Mouse (Mus musculus): ENCODE data around the gene Trmt10a.
A peak's percentile ranks its signal among the peaks of the same experiment; 100 is the strongest.
"Not testable (repeated sequence)": the region's sequence is repeated elsewhere in the genome, so short reads cannot be mapped to it uniquely, and the experiment has no call there.

Trmt10a gene

GRCm38 (mm10) chr3:138138146-138138545, 5.1 kb upstream of the Trmt10a start:
- DNase-seq: not testable (repeated sequence)

GRCm38 (mm10) chr3:138139663-138140062, 3.6 kb upstream of the Trmt10a start:
- DNase-seq: no peak

- DNase-seq: peak; percentile 23
Observed at GRCm38 (mm10) chr3:138142052-138142732, 1.1 kb upstream of the Trmt10a start.

DNA sequence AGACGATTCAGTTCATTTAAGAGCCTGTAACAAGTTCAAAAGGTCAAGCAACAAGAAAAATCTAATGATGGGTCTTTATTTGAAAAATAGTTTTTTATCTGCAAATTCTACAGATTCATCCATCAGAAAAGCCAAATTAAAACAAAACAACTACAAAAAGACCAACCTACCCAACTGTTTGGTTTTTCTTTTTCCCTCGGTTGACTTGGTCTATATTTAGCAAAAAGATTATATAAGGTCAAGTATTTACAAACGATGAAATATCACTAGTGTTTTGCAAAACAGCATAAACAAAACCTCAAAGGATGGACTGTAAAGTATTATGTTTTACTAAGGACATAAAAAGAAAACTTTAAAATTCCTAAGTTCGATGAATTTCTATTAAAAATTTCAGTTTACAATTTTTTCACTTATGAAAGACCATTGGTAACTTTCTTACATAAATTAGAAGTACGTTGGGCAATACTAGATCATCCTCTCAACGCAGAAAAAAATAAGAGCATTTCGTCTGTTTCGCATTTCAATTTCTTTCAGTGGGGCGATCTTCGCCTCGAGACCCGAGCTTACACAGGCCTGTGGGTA, 424 bp upstream of the Trmt10a start:
- DNase-seq: no peak

GRCm38 (mm10) chr3:138144060-138144641, 903 bp downstream of the Trmt10a start:
- DNase-seq: peak; percentile 50

- peak; percentile 90 for DNase-seq
Observed at GRCm38 (mm10) chr3:138144642-138145171, 1.5 kb downstream of the Trmt10a start, which contains the start of gene Mttp. Mttp (minus strand) TSS chr3:138144968.

- no peak for DNase-seq
Observed at GRCm38 (mm10) chr3:138148811-138149210, 5.6 kb downstream of the Trmt10a start.

- DNase-seq: no peak
Observed at GRCm38 (mm10) chr3:138155062-138155461, 11.8 kb downstream of the Trmt10a start.

- no peak for DNase-seq
Observed at GRCm38 (mm10) chr3:138156651-138157050, 13.4 kb downstream of the Trmt10a start.

GRCm38 (mm10) chr3:138161623-138162022, 18.4 kb downstream of the Trmt10a start:
- no peak for DNase-seq

- DNase-seq: peak; percentile 29
Observed at GRCm38 (mm10) chr3:138162553-138163183, 19.4 kb downstream of the Trmt10a start.

DNA sequence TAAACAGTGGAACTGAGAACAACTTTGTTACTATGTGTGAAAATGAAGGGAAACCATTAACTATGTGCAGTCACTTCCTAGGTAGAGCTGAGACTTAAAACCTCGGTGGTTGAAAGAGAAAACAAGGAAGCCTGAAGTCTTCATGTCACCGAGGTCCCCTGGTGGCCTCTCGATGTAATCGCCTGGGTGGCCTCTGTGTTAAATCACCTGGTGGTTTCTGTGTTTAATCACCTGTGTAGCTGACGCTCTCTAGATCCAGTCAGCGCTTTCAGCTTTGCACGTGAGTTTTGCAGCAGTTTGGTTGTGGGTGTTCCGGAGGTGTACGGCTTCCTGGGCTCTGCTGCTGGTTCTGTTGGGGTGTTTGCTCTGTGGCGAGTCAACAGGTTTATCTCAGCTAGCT, 30.0 kb downstream of the Trmt10a start:
- DNase-seq: no peak

GRCm38 (mm10) chr3:138175551-138175950, 32.3 kb downstream of the Trmt10a start:
- DNase-seq: no peak

GRCm38 (mm10) chr3:138182019-138182418, 38.8 kb downstream of the Trmt10a start:
- no peak for DNase-seq

DNA sequence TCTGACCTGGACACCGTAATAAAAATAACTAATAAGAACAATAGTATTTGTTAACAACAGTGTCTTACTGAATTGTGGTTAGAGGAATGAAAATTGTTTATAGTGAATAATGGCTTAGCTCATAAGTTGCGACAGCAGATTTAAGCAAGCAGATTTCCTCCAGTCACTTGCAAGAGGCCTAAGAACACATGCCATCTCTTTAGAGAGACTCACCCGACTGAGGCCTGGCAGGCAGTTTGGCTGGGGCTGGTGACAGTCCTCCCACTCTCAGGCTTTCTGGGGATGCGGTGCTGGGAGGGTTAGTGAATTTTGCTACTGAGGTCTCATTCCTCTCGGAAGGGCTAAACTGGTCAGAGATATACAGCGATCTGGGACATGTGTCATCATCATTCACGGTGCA, 40.1 kb downstream of the Trmt10a start:
- DNase-seq: no peak

DNA sequence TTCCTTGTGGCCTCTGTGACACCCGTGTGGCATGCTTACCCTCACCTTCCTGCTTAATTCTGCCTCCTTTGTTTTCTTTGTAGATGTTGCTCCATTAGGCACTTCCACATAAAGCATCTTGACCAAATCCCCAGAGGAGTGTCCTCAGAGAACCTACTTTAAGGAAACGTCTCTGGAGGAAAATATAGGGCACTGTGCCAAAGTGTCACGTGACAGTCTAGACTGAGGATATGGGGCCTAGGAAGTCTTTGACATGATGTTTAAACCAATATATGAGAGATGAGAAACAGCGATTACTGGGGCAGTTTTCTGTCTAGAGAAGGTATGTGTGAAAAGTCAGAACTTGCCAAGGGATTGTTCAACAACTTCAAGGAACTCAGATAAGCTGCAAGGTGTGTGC, 42.0 kb downstream of the Trmt10a start:
- DNase-seq: no peak

- no peak for DNase-seq
Observed at GRCm38 (mm10) chr3:138185995-138186930, 43.0 kb downstream of the Trmt10a start.

- no peak for DNase-seq
Observed at GRCm38 (mm10) chr3:138192260-138192659, 49.0 kb downstream of the Trmt10a start.

- DNase-seq: no peak
Observed at GRCm38 (mm10) chr3:138193683-138194302, 50.5 kb downstream of the Trmt10a start, which contains the start of gene 4930579F01Rik. 4930579F01Rik (minus strand) TSS chr3:138193825.

DNA sequence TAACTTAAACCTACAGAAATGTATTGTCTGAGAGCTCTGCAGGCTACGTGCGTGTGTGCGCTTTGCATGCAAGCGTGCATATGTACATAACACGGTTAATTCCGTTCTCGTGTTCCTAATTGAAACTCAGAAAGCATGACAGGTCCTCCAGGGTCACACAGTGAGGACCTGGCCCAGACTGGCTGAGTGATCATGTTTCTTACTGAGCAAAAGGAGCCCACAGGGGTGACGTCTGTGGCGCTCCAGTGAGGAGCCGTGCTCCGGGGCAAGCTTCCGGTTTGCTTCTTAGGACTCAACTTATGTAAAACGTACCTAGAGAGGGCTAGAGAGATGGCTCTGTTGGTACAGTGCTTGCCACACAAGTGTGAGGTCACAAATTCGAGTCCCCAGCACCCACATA, 53.8 kb downstream of the Trmt10a start:
- no peak for DNase-seq

DNA sequence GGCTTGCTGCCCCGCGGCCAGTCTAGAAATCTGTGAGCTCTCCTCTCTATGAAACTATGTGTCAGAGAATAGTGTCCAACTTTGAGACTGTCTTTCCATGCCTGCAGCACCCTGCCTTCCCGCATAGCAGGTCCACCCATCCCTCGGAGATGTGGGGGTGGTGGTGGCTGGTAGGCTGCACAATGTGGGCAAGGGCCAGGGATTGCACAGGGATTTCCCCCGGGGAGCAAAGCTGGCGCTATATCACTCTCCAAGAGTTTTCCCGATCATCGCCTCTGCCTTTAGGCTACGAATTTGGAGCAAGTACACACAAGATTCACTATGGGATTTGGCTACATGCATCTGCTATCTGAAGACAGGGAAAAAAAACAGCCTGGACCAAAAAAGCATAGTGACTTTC, 54.3 kb downstream of the Trmt10a start:
- no peak for DNase-seq

Measured in embryo, embryonic 11 days (tissue).